Mouse (Mus musculus) liver, embryonic 11.5 days (tissue): ENCODE measurements at regions not wholly inside any gene's neighbourhood (a gene's known extent, or its start where the extent isn't known, plus 50 kb on each side); places are given as distances from the start of the nearest gene placed in this dataset.

ENCODE experiments used
- ATAC-seq: fragments of 200-750 bp; cut with Nextera tagmentation; replicated peaks from 2 replicates; pipeline ENCODE4 v1.8.0; 2017; ENCODE audit warnings: moderate number of reproducible peaks, mild to moderate bottlenecking, moderate TSS enrichment, moderate library complexity; ENCODE audit not compliant: low FRiP score
- DNase-seq: peaks from one replicate; pipeline ENCODE4 v3.0.0-alpha.2; 2017; ENCODE audit warnings: low spot score
- H3K27ac ChIP-seq: fragments of 300-500 bp; sonication (generic); 2 replicates; pipeline ENCODE4 v1.5.1; 2014; ENCODE audit warnings: mild to moderate bottlenecking, low read depth, low read length, control low read depth
- H3K27me3 ChIP-seq: fragments of 300-500 bp; sonication (generic); replicated peaks from 2 replicates; pipeline ENCODE4 v1.6.1; 2014; ENCODE audit warnings: low read length, mixed read lengths; ENCODE audit not compliant: control insufficient read depth, insufficient read depth
- H3K36me3 ChIP-seq: fragments of 300-500 bp; sonication (generic); 2 replicates; pipeline ENCODE4 v1.6.1; 2014; ENCODE audit warnings: mild to moderate bottlenecking, low read length, moderate library complexity, mixed read lengths; ENCODE audit not compliant: control insufficient read depth, insufficient read depth
- H3K4me1 ChIP-seq: fragments of 300-500 bp; sonication (generic); replicated peaks from 2 replicates; pipeline ENCODE4 v1.6.1; 2014; ENCODE audit warnings: low read length, mixed read lengths; ENCODE audit not compliant: control insufficient read depth, insufficient read depth
- H3K4me2 ChIP-seq: fragments of 300-500 bp; sonication (generic); 2 replicates; pipeline ENCODE4 v1.6.1; 2014; ENCODE audit warnings: mild to moderate bottlenecking, control low read depth, moderate library complexity
- H3K4me3 ChIP-seq: fragments of 300-500 bp; sonication (generic); 2 replicates; pipeline ENCODE4 v1.5.1; 2014; ENCODE audit warnings: low read depth, low read length, control low read depth
- H3K9ac ChIP-seq: fragments of 300-500 bp; sonication (generic); 2 replicates; pipeline ENCODE4 v1.6.1; 2014; ENCODE audit warnings: low read depth, low read length, control low read depth
- H3K9me3 ChIP-seq: fragments of 300-500 bp; sonication (generic); 2 replicates; pipeline ENCODE4 v1.6.1; 2016; ENCODE audit warnings: low read length, inconsistent platforms, mixed read lengths; ENCODE audit not compliant: control insufficient read depth
- WGBS: fragments of 180-500 bp; shearing (Covaris S2); extraction: QIAGEN DNeasy Blood & Tissue Kit; methylation state at CpG from one replicate; pipeline ENCODE4 v1.1.7; 2014; 5-methylcytosine and 5-hydroxymethylcytosine counted together

GRCm38 (mm10) chr2:30677498-30677897 is 82.7 kb downstream of the Cstad start:
- peak overlapping the region; percentile 32 for H3K9ac ChIP-seq
- H3K36me3 ChIP-seq = no peaks in the 10 kb centered on the region
- peak overlapping the region; percentile 59 for H3K4me2 ChIP-seq
- no peak for ATAC-seq
- WGBS = 12% methylated on average over 5 of the region's 5 CpGs
- H3K4me3 ChIP-seq = peak overlapping the region; percentile 33
- peaks cover 13% of the 10 kb centered on the region for H3K27me3 ChIP-seq
- H3K4me1 ChIP-seq = peaks cover 15% of the 10 kb centered on the region
- peak overlapping the region; percentile 83 for H3K27ac ChIP-seq
- no peak for DNase-seq
- H3K9me3 ChIP-seq = peaks cover 5% of the 10 kb centered on the region

- Histone ChIP-seq H3K4me1 (peaks cover 15% of the 10 kb centered on the region), H3K9ac (peak overlapping the region; percentile 32), H3K36me3 (no peaks in the 10 kb centered on the region), H3K27me3 (peaks cover 13% of the 10 kb centered on the region), H3K4me3 (peak overlapping the region; percentile 33), H3K9me3 (peaks cover 5% of the 10 kb centered on the region), H3K4me2 (peak overlapping the region; percentile 59), H3K27ac (peak overlapping the region; percentile 83)
- under 1% methylated on average over 44 of the region's 44 CpGs for WGBS
- DNase-seq (peak; percentile 71), ATAC-seq (no peak)
Observed at GRCm38 (mm10) chr2:30676833-30677459, 82.1 kb downstream of the Cstad start.

- Histone ChIP-seq H3K4me1 (peaks cover 15% of the 10 kb centered on the region), H3K9ac (no peak overlapping the region), H3K4me2 (peak overlapping the region; percentile 59), H3K27me3 (peaks cover 13% of the 10 kb centered on the region), H3K36me3 (no peaks in the 10 kb centered on the region), H3K4me3 (no peak overlapping the region), H3K27ac (peak overlapping the region; percentile 83), H3K9me3 (peaks cover 5% of the 10 kb centered on the region)
- WGBS = 3% methylated on average over 7 of the region's 7 CpGs
- DNase-seq (no peak), ATAC-seq (no peak)
Observed at GRCm38 (mm10) chr2:30676450-30676832, 81.6 kb downstream of the Cstad start.

GRCm38 (mm10) chr2:30675839-30676238 is 81.0 kb downstream of the Cstad start:
- 79% methylated on average over 2 of the region's 2 CpGs for WGBS
- peaks cover 13% of the 10 kb centered on the region for H3K27me3 ChIP-seq
- no peak overlapping the region for H3K4me2 ChIP-seq
- no peak overlapping the region for H3K9ac ChIP-seq
- DNase-seq (no peak), ATAC-seq (no peak)
- H3K27ac ChIP-seq = no peak overlapping the region
- H3K4me3 ChIP-seq = no peak overlapping the region
- peaks cover 15% of the 10 kb centered on the region for H3K4me1 ChIP-seq
- no peaks in the 10 kb centered on the region for H3K36me3 ChIP-seq
- H3K9me3 ChIP-seq = peaks cover 5% of the 10 kb centered on the region

GRCm38 (mm10) chr2:30670836-30671586 is 76.2 kb downstream of the Cstad start:
- Histone ChIP-seq H3K27me3 (no peaks in the 10 kb centered on the region; the same call in 1 of the 2 replicates), H3K4me3 (no peak overlapping the region), H3K27ac (no peak overlapping the region), H3K4me2 (no peak overlapping the region), H3K9me3 (no peaks in the 10 kb centered on the region), H3K9ac (no peak overlapping the region), H3K36me3 (no peaks in the 10 kb centered on the region), H3K4me1 (peaks cover 15% of the 10 kb centered on the region)
- 69% methylated on average over 5 of the region's 5 CpGs for WGBS
- ATAC-seq (no peak), DNase-seq (no peak)

GRCm38 (mm10) chr2:30667468-30667867 is 72.6 kb downstream of the Cstad start:
- WGBS = 16% methylated on average over 8 of the region's 8 CpGs
- Histone ChIP-seq H3K27ac (peak overlapping the region; percentile 41), H3K9me3 (no peaks in the 10 kb centered on the region), H3K4me1 (peaks cover 15% of the 10 kb centered on the region), H3K9ac (no peak overlapping the region), H3K36me3 (no peaks in the 10 kb centered on the region), H3K27me3 (no peaks in the 10 kb centered on the region; the same call in 1 of the 2 replicates), H3K4me3 (no peak overlapping the region), H3K4me2 (peak overlapping the region; percentile 4; the same call in 1 of the 2 replicates)
- ATAC-seq (no peak), DNase-seq (no peak)

GRCm38 (mm10) chr2:30661147-30661546 is 66.3 kb downstream of the Cstad start:
- Histone ChIP-seq H3K4me1 (peaks cover 37% of the 10 kb centered on the region), H3K9ac (no peak overlapping the region)

GRCm38 (mm10) chr2:30660613-30660991 is 65.8 kb downstream of the Cstad start:
- 24% methylated on average over 10 of the region's 10 CpGs for WGBS
- Histone ChIP-seq H3K4me1 (peaks cover 36% of the 10 kb centered on the region), H3K27ac (peak overlapping the region; percentile 83), H3K9me3 (no peaks in the 10 kb centered on the region), H3K27me3 (no peaks in the 10 kb centered on the region), H3K9ac (no peak overlapping the region), H3K4me2 (no peak overlapping the region), H3K36me3 (no peaks in the 10 kb centered on the region), H3K4me3 (no peak overlapping the region)
- no peak for DNase-seq
- no peak for ATAC-seq

More at GRCm38 (mm10) chr2:30661147-30661546, 66.3 kb downstream of the Cstad start:
- Histone ChIP-seq H3K9me3 (no peaks in the 10 kb centered on the region), H3K4me2 (no peak overlapping the region), H3K27me3 (no peaks in the 10 kb centered on the region), H3K36me3 (no peaks in the 10 kb centered on the region), H3K4me3 (no peak overlapping the region), H3K27ac (peak overlapping the region; percentile 83; the same call in 1 of the 2 replicates)
- DNase-seq (no peak), ATAC-seq (no peak)
- WGBS = 59% methylated on average over 10 of the region's 10 CpGs
